Mouse (Mus musculus): Measurements from ENCODE around the gene Htra3. TPM values are rescaled to one million over a fixed set of nuclear protein-coding genes. Genes with fewer than 3 reads are reported as not detected.

The Htra3 gene
- polyA plus RNA-seq, 1 experiment from 2014 or later = 6.8 TPM

GRCm38 (mm10) chr5:35690485-35691165 is 11.0 kb upstream of the Htra3 start:
- Histone ChIP-seq H3K36me3 (ENCODE audit: poor library complexity, severe bottlenecking) (no peaks in the 10 kb centered on the region), H3K9ac (no peak overlapping the region), H3K27me3 (no peaks in the 10 kb centered on the region), H3K4me3 (no peak overlapping the region), H3K27ac (no peak overlapping the region), H3K9me3 (replicated peaks) (no peaks in the 10 kb centered on the region), H3K4me1 (no peaks in the 10 kb centered on the region), H3K4me2 (no peak overlapping the region)
- WGBS = 81% methylated on average over 8 of the region's 8 CpGs
- ATAC-seq = no peak

GRCm38 (mm10) chr5:35689374-35689773 is 9.8 kb upstream of the Htra3 start:
- no peaks in the 10 kb centered on the region for H3K36me3 ChIP-seq (ENCODE audit: poor library complexity, severe bottlenecking)
- no peak overlapping the region for H3K4me2 ChIP-seq
- H3K27ac ChIP-seq = no peak overlapping the region
- H3K4me3 ChIP-seq = no peak overlapping the region
- H3K9me3 ChIP-seq (replicated peaks) = no peaks in the 10 kb centered on the region
- H3K27me3 ChIP-seq = no peaks in the 10 kb centered on the region
- ATAC-seq = no peak
- H3K4me1 ChIP-seq = no peaks in the 10 kb centered on the region
- H3K9ac ChIP-seq = no peak overlapping the region

- Histone ChIP-seq H3K36me3 (ENCODE audit: poor library complexity, severe bottlenecking) (no peaks in the 10 kb centered on the region), H3K4me2 (no peak overlapping the region), H3K4me3 (no peak overlapping the region), H3K4me1 (no peaks in the 10 kb centered on the region), H3K27me3 (no peaks in the 10 kb centered on the region), H3K9me3 (replicated peaks) (no peaks in the 10 kb centered on the region), H3K27ac (no peak overlapping the region), H3K9ac (no peak overlapping the region)
- ATAC-seq = no peak
- 92% methylated on average over 2 of the region's 2 CpGs for WGBS
Observed at GRCm38 (mm10) chr5:35688851-35689250, 9.3 kb upstream of the Htra3 start.

GRCm38 (mm10) chr5:35687098-35687497 is 7.5 kb upstream of the Htra3 start:
- no peaks in the 10 kb centered on the region for H3K36me3 ChIP-seq (ENCODE audit: poor library complexity, severe bottlenecking)
- no peaks in the 10 kb centered on the region for H3K9me3 ChIP-seq (replicated peaks)
- no peaks in the 10 kb centered on the region for H3K4me1 ChIP-seq
- H3K27ac ChIP-seq = no peak overlapping the region
- H3K4me3 ChIP-seq = no peak overlapping the region
- no peak for ATAC-seq
- no peak overlapping the region for H3K9ac ChIP-seq
- 67% methylated on average over 5 of the region's 5 CpGs for WGBS
- H3K27me3 ChIP-seq = no peaks in the 10 kb centered on the region
- no peak overlapping the region for H3K4me2 ChIP-seq

- ATAC-seq = no peak
- WGBS = 53% methylated on average over 4 of the region's 4 CpGs
- Histone ChIP-seq H3K9ac (no peak overlapping the region), H3K4me3 (no peak overlapping the region), H3K4me2 (no peak overlapping the region), H3K4me1 (no peaks in the 10 kb centered on the region), H3K27ac (no peak overlapping the region), H3K36me3 (ENCODE audit: poor library complexity, severe bottlenecking) (no peaks in the 10 kb centered on the region), H3K27me3 (0 out of 2 replicates have a peak, but pooled peaks cover under 1% of the 10 kb centered on the region), H3K9me3 (replicated peaks) (no peaks in the 10 kb centered on the region)
Observed at GRCm38 (mm10) chr5:35686336-35686735, 6.8 kb upstream of the Htra3 start.

GRCm38 (mm10) chr5:35685079-35685478 is 5.5 kb upstream of the Htra3 start:
- no peaks in the 10 kb centered on the region for H3K4me1 ChIP-seq
- no peaks in the 10 kb centered on the region for H3K36me3 ChIP-seq (ENCODE audit: poor library complexity, severe bottlenecking)
- peaks cover 13% of the 10 kb centered on the region for H3K27me3 ChIP-seq
- WGBS = 62% methylated on average over 3 of the region's 3 CpGs
- no peak overlapping the region for H3K9ac ChIP-seq
- no peak overlapping the region for H3K4me2 ChIP-seq
- H3K27ac ChIP-seq = no peak overlapping the region
- H3K9me3 ChIP-seq (replicated peaks) = no peaks in the 10 kb centered on the region
- no peak for ATAC-seq
- no peak overlapping the region for H3K4me3 ChIP-seq

GRCm38 (mm10) chr5:35680958-35681357 is 1.4 kb upstream of the Htra3 start:
- ATAC-seq = no peak
- WGBS = 55% methylated on average over 2 of the region's 2 CpGs
- Histone ChIP-seq H3K27ac (no peak overlapping the region), H3K27me3 (peaks cover 46% of the 10 kb centered on the region), H3K4me3 (no peak overlapping the region), H3K9me3 (replicated peaks) (no peaks in the 10 kb centered on the region), H3K36me3 (ENCODE audit: poor library complexity, severe bottlenecking) (no peaks in the 10 kb centered on the region), H3K9ac (no peak overlapping the region), H3K4me1 (peaks cover 6% of the 10 kb centered on the region; the same call in 1 of the 2 replicates), H3K4me2 (no peak overlapping the region)

GRCm38 (mm10) chr5:35676964-35677363 is 2.6 kb downstream of the Htra3 start:
- no peak overlapping the region for H3K4me2 ChIP-seq
- no peak overlapping the region for H3K9ac ChIP-seq
- peaks cover 46% of the 10 kb centered on the region for H3K27me3 ChIP-seq
- ATAC-seq = no peak
- H3K9me3 ChIP-seq (replicated peaks) = no peaks in the 10 kb centered on the region
- H3K4me3 ChIP-seq = no peak overlapping the region
- H3K36me3 ChIP-seq (ENCODE audit: poor library complexity, severe bottlenecking) = no peaks in the 10 kb centered on the region
- 83% methylated on average over 7 of the region's 7 CpGs for WGBS
- H3K4me1 ChIP-seq = peaks cover 12% of the 10 kb centered on the region; the same call in 1 of the 2 replicates
- no peak overlapping the region for H3K27ac ChIP-seq

GRCm38 (mm10) chr5:35674081-35674555 is 5.5 kb downstream of the Htra3 start:
- WGBS = 65% methylated on average over 4 of the region's 4 CpGs
- ATAC-seq = no peak
- H3K27ac ChIP-seq = no peak overlapping the region; the same call in 1 of the 2 replicates
- peaks cover 9% of the 10 kb centered on the region; the same call in 1 of the 2 replicates for H3K4me1 ChIP-seq
- H3K9ac ChIP-seq = no peak overlapping the region
- no peaks in the 10 kb centered on the region for H3K9me3 ChIP-seq (replicated peaks)
- no peaks in the 10 kb centered on the region for H3K36me3 ChIP-seq (ENCODE audit: poor library complexity, severe bottlenecking)
- peaks cover 24% of the 10 kb centered on the region for H3K27me3 ChIP-seq
- no peak overlapping the region for H3K4me3 ChIP-seq
- H3K4me2 ChIP-seq = no peak overlapping the region

- Histone ChIP-seq H3K4me3 (no peak overlapping the region), H3K27me3 (peaks cover 13% of the 10 kb centered on the region), H3K9ac (no peak overlapping the region), H3K27ac (no peak overlapping the region), H3K9me3 (replicated peaks) (no peaks in the 10 kb centered on the region), H3K4me2 (no peak overlapping the region), H3K4me1 (0 out of 2 replicates have a peak, but pooled peaks cover 6% of the 10 kb centered on the region), H3K36me3 (ENCODE audit: poor library complexity, severe bottlenecking) (no peaks in the 10 kb centered on the region)
- no peak for ATAC-seq
- WGBS = 76% methylated on average over 7 of the region's 7 CpGs
Observed at GRCm38 (mm10) chr5:35673086-35673485, 6.5 kb downstream of the Htra3 start.

GRCm38 (mm10) chr5:35672581-35672980 is 7.0 kb downstream of the Htra3 start:
- 0 out of 2 replicates have a peak, but pooled peaks cover 6% of the 10 kb centered on the region for H3K4me1 ChIP-seq
- no peaks in the 10 kb centered on the region for H3K9me3 ChIP-seq (replicated peaks)
- no peak overlapping the region for H3K27ac ChIP-seq
- no peak overlapping the region for H3K9ac ChIP-seq
- no peak overlapping the region for H3K4me3 ChIP-seq
- no peaks in the 10 kb centered on the region for H3K36me3 ChIP-seq (ENCODE audit: poor library complexity, severe bottlenecking)
- H3K27me3 ChIP-seq = peaks cover 8% of the 10 kb centered on the region
- no peak for ATAC-seq
- H3K4me2 ChIP-seq = no peak overlapping the region
- 59% methylated on average over 1 of the region's 1 CpGs for WGBS

- H3K27ac ChIP-seq = no peak overlapping the region
- WGBS = 77% methylated on average over 9 of the region's 9 CpGs
- H3K4me2 ChIP-seq = no peak overlapping the region
- no peaks in the 10 kb centered on the region for H3K27me3 ChIP-seq
- H3K4me1 ChIP-seq = 0 out of 2 replicates have a peak, but pooled peaks cover 6% of the 10 kb centered on the region
- H3K9me3 ChIP-seq (replicated peaks) = no peaks in the 10 kb centered on the region
- no peak overlapping the region for H3K9ac ChIP-seq
- no peak overlapping the region for H3K4me3 ChIP-seq
- H3K36me3 ChIP-seq (ENCODE audit: poor library complexity, severe bottlenecking) = no peaks in the 10 kb centered on the region
- ATAC-seq = no peak; the same call in 1 of the 2 replicates
Observed at GRCm38 (mm10) chr5:35671474-35671891, 8.1 kb downstream of the Htra3 start.

- Histone ChIP-seq H3K4me3 (no peak overlapping the region), H3K36me3 (ENCODE audit: poor library complexity, severe bottlenecking) (no peaks in the 10 kb centered on the region), H3K27ac (no peak overlapping the region), H3K27me3 (no peaks in the 10 kb centered on the region), H3K9me3 (replicated peaks) (no peaks in the 10 kb centered on the region), H3K4me2 (no peak overlapping the region), H3K9ac (no peak overlapping the region), H3K4me1 (0 out of 2 replicates have a peak, but pooled peaks cover 6% of the 10 kb centered on the region)
- 63% methylated on average over 6 of the region's 6 CpGs for WGBS
- 0 out of 2 replicates have a peak, but pooled peaks have one; percentile 19 for ATAC-seq
Observed at GRCm38 (mm10) chr5:35670412-35670801, 9.2 kb downstream of the Htra3 start.
